ENCODE assay signal across 8 mouse cellular contexts in genomic region chr5:123670800-123671472, GRCm38 (mm10). TPM values are rescaled to one million over a fixed set of nuclear protein-coding genes. Genes with fewer than 3 reads are reported as not detected.
A peak's percentile ranks its signal among the peaks of the same experiment; 100 is the strongest.
DNase-seq lines count a peak whose midpoint lies in the region; ATAC-seq and TF ChIP-seq lines count a peak whose summit lies in the region.

No protein-coding gene starts in this region.

- no peak overlapping the region for H3K4me3 ChIP-seq in layer of hippocampus, adult 2 months
- 0 out of 2 replicates have a peak overlapping the region, but pooled peaks have one; percentile 13 for H3K4me3 ChIP-seq in kidney, embryonic 15.5 days (replicated peaks)

- H3K36me3 ChIP-seq in kidney, embryonic 15.5 days = no peaks in the 10 kb centered on the region

- H3K4me1 ChIP-seq in kidney, embryonic 15.5 days = peaks cover 29% of the 10 kb centered on the region

- H3K27me3 ChIP-seq in kidney, embryonic 15.5 days = no peaks in the 10 kb centered on the region

- H3K27ac ChIP-seq in layer of hippocampus, adult 2 months = peak overlapping the region; percentile 36; the same call in 1 of the 2 replicates
- peak overlapping the region; percentile 60 for H3K27ac ChIP-seq in kidney, embryonic 15.5 days

- DNase-seq in layer of hippocampus, adult 2 months (ENCODE audit: low spot score in 2 of 2) = no peak
- no peak for DNase-seq in layer of hippocampus, postnatal 36 days
- DNase-seq in adrenal gland, adult 8-10 months = peak; percentile 49
- peak; percentile 99 for DNase-seq in heart, adult 11 months
- no peak for DNase-seq in testis, postnatal 14 days (ENCODE audit: low spot score)
- no peak for DNase-seq in cerebellum, adult 11-12 months

- TF ChIP-seq CTCF in layer of hippocampus, adult 2 months (conservative IDR thresholded peaks at IDR 0.05) = no peak

- peak overlapping the region; percentile 41 for H3K4me2 ChIP-seq in kidney, embryonic 15.5 days

- H3K9ac ChIP-seq in kidney, embryonic 15.5 days = peak overlapping the region; percentile 12; the same call in 1 of the 2 replicates

- WGBS in kidney, embryonic 15.5 days = 28% methylated on average over 14 of the region's 14 CpGs

- ATAC-seq in kidney, embryonic 15.5 days (replicated peaks; ENCODE audit: low FRiP score) = peak; percentile 74
- ATAC-seq in megakaryocyte-erythroid progenitor cell, adult 5-6 weeks (replicated peaks; ENCODE audit: low FRiP score, low TSS enrichment, poor library complexity, severe bottlenecking) = peak; percentile 44; the same call in 1 of the 2 replicates

- H3K9me3 ChIP-seq in kidney, embryonic 15.5 days (replicated peaks) = no peaks in the 10 kb centered on the region

RNA-seq across cellular contexts. Expression of gene Clip1, which starts 13.5 kb away (rescaled TPM):
- 100 to 1,000 TPM; 136 to 144 TPM for total RNA-seq in layer of hippocampus, adult 2 months (2021)
- 100 to 1,000 TPM; 136 to 137 TPM for total RNA-seq in layer of hippocampus, postnatal 36 days (2021)
- 100 to 1,000 TPM in 2 of 4 experiments, 10 to 100 TPM in 2; 77.6 to 145 (median 103) TPM for total RNA-seq in adrenal gland, adult 8-10 months (2022)
- 34.0 and 34.1 TPM in 2 replicates for polyA plus RNA-seq in kidney, embryonic 15.5 days (2015; fragmentation: Nextera tagmentation; extraction: Ambion mirVana)
- total RNA-seq in megakaryocyte-erythroid progenitor cell, adult 5-6 weeks (2014; fragmentation: Nextera tagmentation) = 45.2 and 52.4 TPM in 2 replicates
- total RNA-seq in megakaryocyte-erythroid progenitor cell, adult 5-6 weeks (2017) = 45.0 and 64.8 TPM in 2 replicates

RNA-seq across cellular contexts. Expression of gene Zcchc8, which starts 50.0 kb away (rescaled TPM):
- 10 to 100 TPM; 54.4 to 56.0 TPM for total RNA-seq in layer of hippocampus, adult 2 months (2021)
- total RNA-seq in layer of hippocampus, postnatal 36 days (2021) = 10 to 100 TPM; 49.6 to 63.2 TPM
- 10 to 100 TPM; 42.1 to 54.0 (median 45.7) TPM for total RNA-seq in adrenal gland, adult 8-10 months (2022)
- 82.7 and 83.5 TPM in 2 replicates for polyA plus RNA-seq in kidney, embryonic 15.5 days (2015; fragmentation: Nextera tagmentation; extraction: Ambion mirVana)
- 55.3 and 79.3 TPM in 2 replicates for total RNA-seq in megakaryocyte-erythroid progenitor cell, adult 5-6 weeks (2014; fragmentation: Nextera tagmentation)
- 59.3 and 167 TPM in 2 replicates for total RNA-seq in megakaryocyte-erythroid progenitor cell, adult 5-6 weeks (2017)

Comparison
In these comparisons a context has a peak if more than half of its experiments do, and no peak if none do; other contexts are left out.
1. DNase-seq: peak in adrenal gland, adult 8-10 months (single experiment) and heart, adult 11 months (single experiment); none in layer of hippocampus, adult 2 months (0 of 2), layer of hippocampus, postnatal 36 days (0 of 2), testis, postnatal 14 days (single experiment) and cerebellum, adult 11-12 months (single experiment).